Mouse (Mus musculus) cerebellum, adult 11 months (tissue): Measurements from ENCODE around the gene Inpp5f.

ENCODE experiments used
- DNase-seq: peaks from one replicate; pipeline ENCODE4 v3.0.0; 2022

Inpp5f gene

GRCm38 (mm10) chr7:128744684-128745485 lies 133.8 kb downstream of the Inpp5f start, which contains the start of gene Sec23ip:
TSS of gene Sec23ip (plus strand) at chr7:128744943.
- DNase-seq: peak; percentile 97
